Mouse (Mus musculus): ENCODE measurements around the gene Sfxn1. TPM values are rescaled to one million over a fixed set of nuclear protein-coding genes. Genes with fewer than 3 reads are reported as not detected.

Gene Sfxn1
- polyA plus RNA-seq, 1 experiment from 2014 or later = 19.1 TPM

GRCm38 (mm10) chr13:54094963-54095362, 23.3 kb downstream of the Sfxn1 start:
- Histone ChIP-seq H3K4me2 (replicated peaks; ENCODE audit: low read depth, low read length) (no peak overlapping the region), H3K27ac (ENCODE audit: low read length) (no peak overlapping the region), H3K27me3 (replicated peaks; ENCODE audit: insufficient read depth, low read length) (no peaks in the 10 kb centered on the region), H3K4me3 (ENCODE audit: low read depth, low read length) (no peak overlapping the region), H3K36me3 (ENCODE audit: insufficient read depth, low read length) (peaks cover 8% of the 10 kb centered on the region; the same call in 1 of the 2 replicates), H3K9ac (replicated peaks; ENCODE audit: low read depth) (no peak overlapping the region), H3K4me1 (ENCODE audit: insufficient read depth, low read depth, low read length) (no peaks in the 10 kb centered on the region), H3K9me3 (ENCODE audit: low read length) (no peaks in the 10 kb centered on the region)
- no peak for DNase-seq (ENCODE audit: low spot score)
- TF ChIP-seq CTCF (IDR thresholded peaks at IDR 0.05) (no peak), EP300 (IDR thresholded peaks at IDR 0.05) (no peak)
- no peak for ATAC-seq
- WGBS = 81% methylated on average over 6 of the region's 6 CpGs

- TF ChIP-seq EP300 (IDR thresholded peaks at IDR 0.05) (no peak), CTCF (IDR thresholded peaks at IDR 0.05) (no peak)
- WGBS = 77% methylated on average over 8 of the region's 8 CpGs
- no peak overlapping the region for H3K27ac ChIP-seq (ENCODE audit: low read length)
- H3K36me3 ChIP-seq (ENCODE audit: insufficient read depth, low read length) = peaks cover 8% of the 10 kb centered on the region; the same call in 1 of the 2 replicates
- no peak for ATAC-seq
- no peaks in the 10 kb centered on the region for H3K4me1 ChIP-seq (ENCODE audit: insufficient read depth, low read depth, low read length)
- H3K4me3 ChIP-seq (ENCODE audit: low read depth, low read length) = no peak overlapping the region
- DNase-seq (ENCODE audit: low spot score) = no peak
- H3K9ac ChIP-seq (replicated peaks; ENCODE audit: low read depth) = no peak overlapping the region
- H3K4me2 ChIP-seq (replicated peaks; ENCODE audit: low read depth, low read length) = no peak overlapping the region
- H3K9me3 ChIP-seq (ENCODE audit: low read length) = no peaks in the 10 kb centered on the region
- no peaks in the 10 kb centered on the region for H3K27me3 ChIP-seq (replicated peaks; ENCODE audit: insufficient read depth, low read length)
Observed at GRCm38 (mm10) chr13:54095721-54096120, 24.1 kb downstream of the Sfxn1 start.

- Histone ChIP-seq H3K9ac (replicated peaks; ENCODE audit: low read depth) (no peak overlapping the region), H3K27me3 (replicated peaks; ENCODE audit: insufficient read depth, low read length) (no peaks in the 10 kb centered on the region), H3K4me3 (ENCODE audit: low read depth, low read length) (no peak overlapping the region), H3K36me3 (ENCODE audit: insufficient read depth, low read length) (no peaks in the 10 kb centered on the region), H3K27ac (ENCODE audit: low read length) (no peak overlapping the region), H3K4me2 (replicated peaks; ENCODE audit: low read depth, low read length) (no peak overlapping the region), H3K4me1 (ENCODE audit: insufficient read depth, low read depth, low read length) (no peaks in the 10 kb centered on the region), H3K9me3 (ENCODE audit: low read length) (no peaks in the 10 kb centered on the region)
- no peak for ATAC-seq
- 95% methylated on average over 4 of the region's 4 CpGs for WGBS
- TF ChIP-seq CTCF (IDR thresholded peaks at IDR 0.05) (no peak), EP300 (IDR thresholded peaks at IDR 0.05) (no peak)
- DNase-seq (ENCODE audit: low spot score) = no peak
Observed at GRCm38 (mm10) chr13:54097227-54097626, 25.6 kb downstream of the Sfxn1 start.

- TF ChIP-seq EP300 (IDR thresholded peaks at IDR 0.05) (no peak), CTCF (IDR thresholded peaks at IDR 0.05) (no peak)
Observed at GRCm38 (mm10) chr13:54097797-54098196, 26.1 kb downstream of the Sfxn1 start.

GRCm38 (mm10) chr13:54101031-54101820, 29.6 kb downstream of the Sfxn1 start:
- Histone ChIP-seq H3K4me2 (replicated peaks; ENCODE audit: low read depth, low read length) (no peak overlapping the region), H3K36me3 (ENCODE audit: insufficient read depth, low read length) (no peaks in the 10 kb centered on the region)
- DNase-seq (ENCODE audit: low spot score) = peak; percentile 77

More at GRCm38 (mm10) chr13:54097797-54098196, 26.1 kb downstream of the Sfxn1 start:
- no peaks in the 10 kb centered on the region for H3K27me3 ChIP-seq (replicated peaks; ENCODE audit: insufficient read depth, low read length)
- 83% methylated on average over 6 of the region's 6 CpGs for WGBS
- no peak overlapping the region for H3K9ac ChIP-seq (replicated peaks; ENCODE audit: low read depth)
- H3K4me2 ChIP-seq (replicated peaks; ENCODE audit: low read depth, low read length) = no peak overlapping the region
- H3K4me3 ChIP-seq (ENCODE audit: low read depth, low read length) = no peak overlapping the region
- DNase-seq (ENCODE audit: low spot score) (no peak), ATAC-seq (no peak)
- no peaks in the 10 kb centered on the region for H3K36me3 ChIP-seq (ENCODE audit: insufficient read depth, low read length)
- H3K27ac ChIP-seq (ENCODE audit: low read length) = no peak overlapping the region
- no peaks in the 10 kb centered on the region for H3K9me3 ChIP-seq (ENCODE audit: low read length)
- no peaks in the 10 kb centered on the region for H3K4me1 ChIP-seq (ENCODE audit: insufficient read depth, low read depth, low read length)

GRCm38 (mm10) chr13:54102061-54102460, 30.4 kb downstream of the Sfxn1 start:
- no peaks in the 10 kb centered on the region for H3K27me3 ChIP-seq (replicated peaks; ENCODE audit: insufficient read depth, low read length)
- H3K4me2 ChIP-seq (replicated peaks; ENCODE audit: low read depth, low read length) = no peak overlapping the region
- no peak for ATAC-seq
- H3K4me3 ChIP-seq (ENCODE audit: low read depth, low read length) = no peak overlapping the region
- no peak overlapping the region for H3K27ac ChIP-seq (ENCODE audit: low read length)
- WGBS = 84% methylated on average over 3 of the region's 3 CpGs
- H3K9me3 ChIP-seq (ENCODE audit: low read length) = no peaks in the 10 kb centered on the region
- no peaks in the 10 kb centered on the region for H3K4me1 ChIP-seq (ENCODE audit: insufficient read depth, low read depth, low read length)
- H3K36me3 ChIP-seq (ENCODE audit: insufficient read depth, low read length) = no peaks in the 10 kb centered on the region
- no peak for DNase-seq (ENCODE audit: low spot score)
- TF ChIP-seq CTCF (IDR thresholded peaks at IDR 0.05) (no peak), EP300 (IDR thresholded peaks at IDR 0.05) (no peak)
- no peak overlapping the region for H3K9ac ChIP-seq (replicated peaks; ENCODE audit: low read depth)

More at GRCm38 (mm10) chr13:54101031-54101820, 29.6 kb downstream of the Sfxn1 start:
- Histone ChIP-seq H3K9ac (replicated peaks; ENCODE audit: low read depth) (no peak overlapping the region), H3K4me1 (ENCODE audit: insufficient read depth, low read depth, low read length) (no peaks in the 10 kb centered on the region), H3K27ac (ENCODE audit: low read length) (no peak overlapping the region), H3K9me3 (ENCODE audit: low read length) (no peaks in the 10 kb centered on the region), H3K27me3 (replicated peaks; ENCODE audit: insufficient read depth, low read length) (no peaks in the 10 kb centered on the region), H3K4me3 (ENCODE audit: low read depth, low read length) (no peak overlapping the region)
- ATAC-seq = peak; percentile 59
- 60% methylated on average over 15 of the region's 15 CpGs for WGBS
- TF ChIP-seq EP300 (IDR thresholded peaks at IDR 0.05) (peak; percentile 72), CTCF (IDR thresholded peaks at IDR 0.05) (no peak)

All from lung, postnatal 0 days (tissue).